Mouse (Mus musculus) CH12.LX (cell line): ENCODE measurements around the gene Rdh14. TPM values are rescaled to one million over a fixed set of nuclear protein-coding genes. Genes with fewer than 3 reads are reported as not detected.

Source experiments
- DNase-seq: peaks from one replicate; pipeline ENCODE4 v3.0.0-alpha.2; 2013; ENCODE audit errors: extremely low read depth
- H3K27ac ChIP-seq: 2 replicates; pipeline ENCODE4 v1.5.1; 2012; ENCODE audit warnings: low read depth, mild to moderate bottlenecking, control low read depth, moderate library complexity; ENCODE audit not compliant: insufficient read depth
- H3K27me3 ChIP-seq: replicated peaks from 2 replicates; pipeline ENCODE3; 2012; ENCODE audit warnings: inconsistent platforms
- H3K36me3 ChIP-seq, 2 experiments: replicated peaks in 1 of 2; 2 replicates each; pipeline versions ENCODE3 to v1.6.1; 2012; ENCODE audit warnings: inconsistent platforms in 1 of 2, low read length in 1 of 2, mild to moderate bottlenecking in 1 of 2, mixed read lengths in 1 of 2, moderate library complexity in 1 of 2; ENCODE audit not compliant: control insufficient read depth in 1 of 2, insufficient read depth in 1 of 2
- H3K4me1 ChIP-seq, 2 experiments: 2 replicates each; pipeline ENCODE4 v1.6.1; 2012; ENCODE audit warnings: inconsistent platforms in 1 of 2, moderate library complexity in 1 of 2; ENCODE audit not compliant: insufficient read depth in 2 of 2, control insufficient read depth in 1 of 2
- H3K4me2 ChIP-seq: 2 replicates; pipeline ENCODE4 v1.6.1; 2012; ENCODE audit warnings: low read depth, mild to moderate bottlenecking, control low read depth; ENCODE audit not compliant: poor library complexity, insufficient read depth, severe bottlenecking
- H3K4me3 ChIP-seq, 3 experiments: fragments of 150-350 bp in 1 of 3; sonication (generic) in 1 of 3; replicated peaks in 1 of 3; 2 replicates each; pipeline versions ENCODE3 to v1.5.1; 2011 to 2012; ENCODE audit warnings: low read depth in 2 of 3, low read length in 2 of 3, mild to moderate bottlenecking in 2 of 3, moderate library complexity in 2 of 3, control low read depth in 1 of 3, improper control_type of control experiment in 1 of 3, inconsistent platforms in 1 of 3, mixed read lengths in 1 of 3; ENCODE audit not compliant: poor library complexity in 1 of 3
- H3K79me2 ChIP-seq: replicated peaks from 2 replicates; pipeline ENCODE4 v1.6.1; 2012; ENCODE audit warnings: mild to moderate bottlenecking, moderate library complexity; ENCODE audit not compliant: control insufficient read depth, poor library complexity, insufficient read depth, severe bottlenecking; ENCODE audit errors: extremely low read depth
- H3K9ac ChIP-seq: 2 replicates; pipeline ENCODE4 v1.6.1; 2012; ENCODE audit warnings: low read depth, mild to moderate bottlenecking, control low read depth, moderate library complexity; ENCODE audit not compliant: insufficient read depth
- H3K9me3 ChIP-seq: replicated peaks from 2 replicates; pipeline ENCODE3; 2012; ENCODE audit warnings: low read length, inconsistent platforms, mixed read lengths
- BHLHE40 ChIP-seq: IDR thresholded peaks from 2 replicates; pipeline ENCODE4 v1.6.1; 2011; ENCODE audit warnings: mild to moderate bottlenecking, low read depth, low read length, improper control_type of control experiment
- CHD1 ChIP-seq: IDR thresholded peaks from 2 replicates; pipeline ENCODE4 v1.6.1; 2012; ENCODE audit warnings: low read depth, low read length, improper control_type of control experiment, inconsistent platforms
- CHD2 ChIP-seq: IDR thresholded peaks from 2 replicates; pipeline ENCODE4 v1.6.1; 2011; ENCODE audit warnings: low read length, improper control_type of control experiment
- CTCF ChIP-seq, 2 experiments: IDR thresholded peaks in 1 of 2; conservative IDR thresholded peaks in 1 of 2; 2 replicates each; pipeline ENCODE4 v1.5.1; 2011 to 2012; ENCODE audit warnings: low read depth in 2 of 2, low read length in 2 of 2, improper control_type of control experiment in 1 of 2, inconsistent platforms in 1 of 2, mild to moderate bottlenecking in 1 of 2, moderate library complexity in 1 of 2
- E2F4 ChIP-seq: IDR thresholded peaks from 2 replicates; pipeline ENCODE4 v1.6.1; 2011; ENCODE audit warnings: low read depth, low read length, improper control_type of control experiment; ENCODE audit not compliant: insufficient replicate concordance
- ELF1 ChIP-seq: IDR thresholded peaks from 2 replicates; pipeline ENCODE4 v1.6.1; 2014; ENCODE audit warnings: low read depth, mild to moderate bottlenecking, inconsistent platforms, low read length, improper control_type of control experiment
- EP300 ChIP-seq: IDR thresholded peaks from 2 replicates; pipeline ENCODE4 v1.6.1; 2011; ENCODE audit warnings: low read length, improper control_type of control experiment
- ETS1 ChIP-seq: conservative IDR thresholded peaks from 2 replicates; pipeline ENCODE4 v1.6.1; 2012; ENCODE audit warnings: low read depth, mild to moderate bottlenecking, inconsistent platforms, low read length, improper control_type of control experiment, moderate library complexity
- GABPA ChIP-seq: IDR thresholded peaks from 2 replicates; pipeline ENCODE4 v1.6.1; 2012; ENCODE audit warnings: low read depth, low read length, improper control_type of control experiment, inconsistent platforms; ENCODE audit not compliant: insufficient replicate concordance
- HCFC1 ChIP-seq: IDR thresholded peaks from 2 replicates; pipeline ENCODE4 v1.6.1; 2012; ENCODE audit warnings: low read depth, mild to moderate bottlenecking, inconsistent platforms, low read length, improper control_type of control experiment
- IRF4 ChIP-seq: IDR thresholded peaks from 2 replicates; pipeline ENCODE4 v1.6.1; 2014; ENCODE audit warnings: low read depth, mild to moderate bottlenecking, inconsistent platforms, low read length, improper control_type of control experiment
- JUN ChIP-seq: IDR thresholded peaks from 2 replicates; pipeline ENCODE4 v1.6.1; 2011; ENCODE audit warnings: low read depth, mild to moderate bottlenecking, low read length, improper control_type of control experiment, moderate library complexity; ENCODE audit not compliant: insufficient read depth
- JUND ChIP-seq: conservative IDR thresholded peaks from 2 replicates; pipeline ENCODE4 v1.6.1; 2011; ENCODE audit warnings: low read depth, low read length, improper control_type of control experiment
- KAT2A ChIP-seq: IDR thresholded peaks from 2 replicates; pipeline ENCODE4 v1.6.1; 2012; ENCODE audit warnings: low read length, improper control_type of control experiment, inconsistent platforms; ENCODE audit not compliant: insufficient replicate concordance
- MAFK ChIP-seq: IDR thresholded peaks from 2 replicates; pipeline ENCODE4 v1.6.1; 2011; ENCODE audit warnings: low read length, improper control_type of control experiment; ENCODE audit not compliant: insufficient replicate concordance
- MAX ChIP-seq: IDR thresholded peaks from 2 replicates; pipeline ENCODE4 v1.6.1; 2011; ENCODE audit warnings: low read length, improper control_type of control experiment
- MAZ ChIP-seq: IDR thresholded peaks from 2 replicates; pipeline ENCODE4 v1.6.1; 2012; ENCODE audit warnings: low read depth, mild to moderate bottlenecking, inconsistent platforms, low read length, improper control_type of control experiment, moderate library complexity
- MEF2A ChIP-seq: IDR thresholded peaks from 2 replicates; pipeline ENCODE4 v1.6.1; 2014; ENCODE audit warnings: low read depth, mild to moderate bottlenecking, inconsistent platforms, low read length, improper control_type of control experiment, borderline replicate concordance
- MXI1 ChIP-seq: IDR thresholded peaks from 2 replicates; pipeline ENCODE4 v1.6.1; 2011; ENCODE audit warnings: mild to moderate bottlenecking, low read depth, low read length, improper control_type of control experiment
- MYC ChIP-seq: IDR thresholded peaks from 2 replicates; pipeline ENCODE4 v1.6.1; 2011; ENCODE audit warnings: low read depth, mild to moderate bottlenecking, improper control_type of control experiment, low read length
- NELFE ChIP-seq: IDR thresholded peaks from 2 replicates; pipeline ENCODE4 v1.6.1; 2011; ENCODE audit warnings: low read depth, low read length, improper control_type of control experiment
- NRF1 ChIP-seq: IDR thresholded peaks from 2 replicates; pipeline ENCODE4 v1.6.1; 2014; ENCODE audit warnings: low read depth, mild to moderate bottlenecking, inconsistent platforms, low read length, improper control_type of control experiment, moderate library complexity
- PAX5 ChIP-seq: IDR thresholded peaks from 2 replicates; pipeline ENCODE4 v1.6.1; 2012; ENCODE audit warnings: low read length, inconsistent platforms, mixed read lengths
- POLR2A ChIP-seq: IDR thresholded peaks from 2 replicates; pipeline ENCODE4 v1.6.1; 2011; ENCODE audit warnings: low read depth, mild to moderate bottlenecking, improper control_type of control experiment, low read length
- POLR2AphosphoS2 ChIP-seq: IDR thresholded peaks from 2 replicates; pipeline ENCODE4 v1.6.1; 2011; ENCODE audit warnings: low read depth, low read length, improper control_type of control experiment
- RAD21 ChIP-seq: IDR thresholded peaks from 2 replicates; pipeline ENCODE4 v1.6.1; 2011; ENCODE audit warnings: low read depth, mild to moderate bottlenecking, low read length, improper control_type of control experiment, moderate library complexity
- RCOR1 ChIP-seq: conservative IDR thresholded peaks from 2 replicates; pipeline ENCODE4 v1.6.1; 2012; ENCODE audit warnings: low read depth, mild to moderate bottlenecking, inconsistent platforms, low read length, improper control_type of control experiment
- SIN3A ChIP-seq: IDR thresholded peaks from 2 replicates; pipeline ENCODE4 v1.6.1; 2012; ENCODE audit warnings: low read length, improper control_type of control experiment, inconsistent platforms
- SMC3 ChIP-seq: IDR thresholded peaks from 2 replicates; pipeline ENCODE4 v1.6.1; 2011; ENCODE audit warnings: low read depth, low read length, improper control_type of control experiment
- TBP ChIP-seq: conservative IDR thresholded peaks from 2 replicates; pipeline ENCODE4 v1.6.1; 2011; ENCODE audit warnings: low read depth, low read length, improper control_type of control experiment
- TCF12 ChIP-seq: IDR thresholded peaks from 2 replicates; pipeline ENCODE4 v1.6.1; 2014; ENCODE audit warnings: low read depth, mild to moderate bottlenecking, inconsistent platforms, low read length, improper control_type of control experiment
- UBTF ChIP-seq: IDR thresholded peaks from 2 replicates; pipeline ENCODE4 v1.6.1; 2012; ENCODE audit warnings: low read depth, mild to moderate bottlenecking, inconsistent platforms, low read length, improper control_type of control experiment, moderate library complexity
- USF1 ChIP-seq: IDR thresholded peaks from 2 replicates; pipeline ENCODE4 v1.6.1; 2014; ENCODE audit warnings: low read depth, mild to moderate bottlenecking, inconsistent platforms, low read length, improper control_type of control experiment
- USF2 ChIP-seq: conservative IDR thresholded peaks from 2 replicates; pipeline ENCODE4 v1.6.1; 2011; ENCODE audit warnings: low read depth, low read length, improper control_type of control experiment
- ZC3H11A ChIP-seq: IDR thresholded peaks from 2 replicates; pipeline ENCODE4 v1.6.1; 2012; ENCODE audit warnings: low read depth, mild to moderate bottlenecking, inconsistent platforms, low read length, improper control_type of control experiment
- ZKSCAN1 ChIP-seq: IDR thresholded peaks from 2 replicates; pipeline ENCODE4 v1.6.1; 2012; ENCODE audit warnings: low read depth, inconsistent platforms, low read length, improper control_type of control experiment, borderline replicate concordance
- ZMIZ1 ChIP-seq: IDR thresholded peaks from 2 replicates; pipeline ENCODE4 v1.6.1; 2012; ENCODE audit warnings: low read depth, mild to moderate bottlenecking, inconsistent platforms, low read length, improper control_type of control experiment
- ZNF384 ChIP-seq: IDR thresholded peaks from 2 replicates; pipeline ENCODE4 v1.6.1; 2012; ENCODE audit warnings: low read depth, low read length, improper control_type of control experiment, inconsistent platforms
- dilution Hi-C: fragments of 300-500 bp; cut with MboI; formaldehyde crosslinking; loops from 2 replicates; pipeline ENCODE4 v1.14.3; 2020; ENCODE audit warnings: low sequenced_read_pairs; ENCODE audit not compliant: extremely low pct_unique_long_range_greater_than_20kb, extremely low pct_ligation_motif_present
- in situ Hi-C: fragments of 300-500 bp; cut with MboI; formaldehyde crosslinking; loops from 3 replicates; pipeline ENCODE4 v1.14.3; 2019; ENCODE audit warnings: low sequenced_read_pairs, low pct_ligation_motif_present, low pct_unique_long_range_greater_than_20kb, mixed read lengths
- polyA plus RNA-seq: library from polyadenylated mRNA; unstranded; fragments of >175 nt; gene quantifications from 2 replicates; pipeline ENCODE4 v1.2.1, GENCODE M21; 2012; ENCODE audit warnings: low read depth; ENCODE audit not compliant: insufficient read length
- total RNA-seq, 2 experiments: library from RNA; depleted of rRNA; stranded (reverse); fragments of 300-350 nt in 1 of 2; fragments of >200 nt in 1 of 2; gene quantifications; 2 replicates each; pipeline ENCODE4 v1.2.3; 2012 to 2014

Gene Rdh14
- total RNA-seq (2012; rRNA removed) (8.9 and 10.9 TPM in 2 replicates), total RNA-seq (2014; rRNA removed) (16.4 and 17.4 TPM in 2 replicates), polyA plus RNA-seq (8.9 and 9.6 TPM in 2 replicates)

DNA sequence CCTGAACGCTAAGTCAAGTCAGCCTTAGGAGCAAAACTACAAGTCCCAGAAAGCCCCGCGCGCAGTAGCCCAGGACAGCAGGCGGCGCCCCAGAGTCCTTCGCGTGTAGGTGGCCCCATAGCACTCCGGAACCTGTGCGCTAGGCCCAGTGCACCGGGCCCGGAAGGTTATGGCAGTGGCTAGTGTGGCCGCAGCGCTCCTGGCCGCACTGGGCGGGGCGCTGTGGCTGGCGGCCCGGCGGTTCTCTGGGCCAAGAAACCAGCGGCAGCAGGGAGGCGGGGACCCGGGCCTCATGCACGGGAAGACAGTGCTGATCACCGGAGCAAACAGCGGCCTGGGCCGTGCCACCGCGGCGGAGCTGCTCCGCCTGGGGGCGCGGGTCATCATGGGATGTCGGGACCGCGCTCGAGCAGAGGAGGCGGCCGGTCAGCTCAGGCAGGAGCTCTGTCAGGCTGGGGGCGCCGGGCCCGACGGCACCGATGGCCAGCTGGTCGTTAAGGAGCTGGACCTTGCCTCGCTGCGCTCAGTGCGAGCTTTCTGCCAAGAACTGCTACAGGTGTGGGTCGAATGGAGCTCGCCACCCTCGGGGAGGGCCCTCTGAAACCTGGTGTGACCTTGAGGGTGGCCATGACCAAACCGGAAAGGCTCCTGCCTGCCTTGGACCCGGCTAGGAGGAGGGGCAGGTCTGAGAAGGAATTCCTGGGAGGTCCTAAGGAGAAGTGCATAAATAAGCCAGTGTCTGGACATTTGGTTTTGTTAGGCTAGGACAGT lies at the start of gene Rdh14:
Gene Rdh14, plus strand, starts transcription at position 102 of the 771 bp plus-strand sequence.
- Histone ChIP-seq H3K27ac (peak within 1 kb of the TSS; percentile 93), H3K4me2 (peak within 1 kb of the TSS; percentile 68; the same call in 1 of the 2 replicates), H3K79me2 (no peaks in the 10 kb centered on the region), H3K9me3 (no peaks in the 10 kb centered on the region), H3K9ac (peak within 1 kb of the TSS; percentile 91), H3K36me3 (peaks cover 0 to 12% of the 10 kb centered on the region in 2 experiments), H3K4me3 (peak within 1 kb of the TSS; percentile 79 to 97 (median 88)), H3K4me1 (peaks cover 0 to 9% of the 10 kb centered on the region in 2 experiments; a peak in 1 of 4 replicates), H3K27me3 (no peaks in the 10 kb centered on the region)
- dilution Hi-C loops (no loop called here), in situ Hi-C loops (no loop called here)
- no peak for TF ChIP-seq ZKSCAN1
- TF ChIP-seq NELFE: peak; percentile 90
- TF ChIP-seq MAFK: no peak
- TF ChIP-seq MEF2A: 0 out of 2 replicates have a peak, but pooled peaks have one; percentile 43
- 0 out of 2 replicates have a peak, but pooled peaks have one; percentile 44 for TF ChIP-seq TBP
- TF ChIP-seq CHD2: peak; percentile 41; the same call in 1 of the 2 replicates
- no peak for TF ChIP-seq RCOR1
- no peak for TF ChIP-seq ETS1
- peak in 1 of 2 experiments; percentile 64; a peak in 2 of 4 replicates for TF ChIP-seq CTCF (conservative IDR thresholded peaks at IDR 0.05 in 1 of 2, IDR thresholded peaks at IDR 0.05 in 1 of 2; ENCODE audit: low read depth in 2 of 2, low read length in 2 of 2)
- TF ChIP-seq MXI1: peak; percentile 77
- TF ChIP-seq SMC3: no peak
- peak; percentile 51; the same call in 1 of the 2 replicates for TF ChIP-seq IRF4
- TF ChIP-seq NRF1: peak; percentile 58
- TF ChIP-seq USF2: no peak
- TF ChIP-seq TCF12: peak; percentile 76
- peak; percentile 94; the same call in 1 of the 2 replicates for TF ChIP-seq KAT2A
- TF ChIP-seq MAZ: no peak
- TF ChIP-seq ZNF384: no peak
- peak; percentile 69 for TF ChIP-seq POLR2A
- no peak for TF ChIP-seq CHD1
- TF ChIP-seq JUN: no peak
- TF ChIP-seq GABPA: peak; percentile 30; the same call in 1 of the 2 replicates
- peak; percentile 97 for TF ChIP-seq HCFC1
- TF ChIP-seq ZC3H11A: no peak
- no peak; the same call in 1 of the 2 replicates for TF ChIP-seq MAX
- no peak for TF ChIP-seq PAX5
- no peak for TF ChIP-seq EP300
- TF ChIP-seq UBTF: peak; percentile 96
- TF ChIP-seq MYC: 0 out of 2 replicates have a peak, but pooled peaks have one; percentile 12
- peak; percentile 75 for TF ChIP-seq ZMIZ1
- no peak for TF ChIP-seq JUND
- peak; percentile 19; the same call in 1 of the 2 replicates for TF ChIP-seq BHLHE40
- no peak for TF ChIP-seq E2F4
- peak; percentile 86 for TF ChIP-seq SIN3A
- no peak for TF ChIP-seq USF1
- peak; percentile 93 for TF ChIP-seq ELF1
- peak; percentile 42; the same call in 1 of the 2 replicates for TF ChIP-seq POLR2AphosphoS2
- TF ChIP-seq RAD21: no peak
- DNase-seq: peak; percentile 92
